Mouse (Mus musculus) G1E (cell line): ENCODE measurements around the gene Tmed4. TPM values are rescaled to one million over a fixed set of nuclear protein-coding genes. Genes with fewer than 3 reads are reported as not detected.

Experiments
- ATAC-seq: 2 replicates; pipeline ENCODE4 v1.8.0; 2016; ENCODE audit warnings: mild to moderate bottlenecking; ENCODE audit not compliant: insufficient number of reproducible peaks, poor library complexity, low FRiP score, severe bottlenecking; ENCODE audit errors: extremely low read depth
- DNase-seq: peaks from one replicate; pipeline ENCODE4 v3.0.0; 2012; ENCODE audit warnings: low spot score
- H3K27me3 ChIP-seq: 2 replicates; pipeline ENCODE4 v1.6.1; 2012; ENCODE audit warnings: mild to moderate bottlenecking, low read length, inconsistent platforms; ENCODE audit not compliant: insufficient read depth
- H3K36me3 ChIP-seq: replicated peaks from 2 replicates; pipeline ENCODE3; 2012; ENCODE audit warnings: mild to moderate bottlenecking, inconsistent platforms
- H3K4me1 ChIP-seq: 2 replicates; pipeline ENCODE4 v1.6.1; 2012; ENCODE audit warnings: low read depth, low read length, inconsistent platforms, mixed read lengths; ENCODE audit not compliant: insufficient read depth
- H3K4me3 ChIP-seq: 2 replicates; pipeline ENCODE4 v1.5.1; 2012; ENCODE audit warnings: low read depth, mild to moderate bottlenecking, inconsistent platforms, low read length, moderate library complexity, mixed read lengths
- H3K9me3 ChIP-seq: replicated peaks from 2 replicates; pipeline ENCODE4 v1.6.1; 2012; ENCODE audit warnings: inconsistent platforms
- CTCF ChIP-seq: IDR thresholded peaks from 2 replicates; pipeline ENCODE4 v1.5.1; 2012; ENCODE audit warnings: low read depth, low read length, inconsistent platforms, mixed read lengths
- GATA1 ChIP-seq: IDR thresholded peaks from 2 replicates; pipeline ENCODE4 v1.6.1; 2012; ENCODE audit warnings: borderline replicate concordance, low read length, inconsistent platforms, mixed read lengths
- GATA2 ChIP-seq: IDR thresholded peaks from 2 replicates; pipeline ENCODE4 v1.6.1; 2012; ENCODE audit warnings: low read depth, low read length, inconsistent platforms, borderline replicate concordance
- POLR2AphosphoS5 ChIP-seq: IDR thresholded peaks from 2 replicates; pipeline ENCODE4 v1.6.1; 2012; ENCODE audit warnings: low read depth, low read length, inconsistent platforms; ENCODE audit not compliant: insufficient replicate concordance
- TAL1 ChIP-seq: conservative IDR thresholded peaks from 2 replicates; pipeline ENCODE4 v1.6.1; 2012; ENCODE audit warnings: low read depth, low read length, inconsistent platforms, mixed read lengths
- polyA plus RNA-seq: library from polyadenylated mRNA; stranded (reverse); fragments of >175 nt; gene quantifications from 2 replicates; pipeline ENCODE4 v1.2.3, GENCODE M21; 2012
- total RNA-seq, 2 experiments: library from RNA; stranded (forward) in 1 of 2; stranded (reverse) in 1 of 2; fragments of 200-1000 nt in 1 of 2; fragments of >200 nt in 1 of 2; fragmentation: Nextera tagmentation in 1 of 2; gene quantifications; 2 replicates each; pipeline ENCODE4 v1.2.3; 2014 to 2017

Gene Tmed4
- total and polyA plus RNA-seq, 3 experiments = 36.1 to 45.1 (median 38.1) TPM

- ATAC-seq = no peak
- Histone ChIP-seq H3K4me1 (no peaks in the 10 kb centered on the region), H3K9me3 (no peaks in the 10 kb centered on the region), H3K27me3 (no peaks in the 10 kb centered on the region), H3K4me3 (no peak overlapping the region), H3K36me3 (peaks cover 90% of the 10 kb centered on the region)
- TF ChIP-seq CTCF = no peak
- TF ChIP-seq POLR2AphosphoS5 = no peak
- no peak for TF ChIP-seq GATA2
- TF ChIP-seq TAL1 = no peak
- no peak for TF ChIP-seq GATA1
- DNase-seq = no peak
Observed at GRCm38 (mm10) chr11:6313874-6314406, 39.3 kb upstream of the Tmed4 start.

- no peak for DNase-seq
- no peak for TF ChIP-seq CTCF
- TF ChIP-seq GATA2 = no peak
- TF ChIP-seq POLR2AphosphoS5 = no peak
- TF ChIP-seq TAL1 = no peak
- TF ChIP-seq GATA1 = no peak
- peaks cover 89% of the 10 kb centered on the region for H3K36me3 ChIP-seq
Observed at GRCm38 (mm10) chr11:6308181-6308580, 33.5 kb upstream of the Tmed4 start.

GRCm38 (mm10) chr11:6305943-6306430 is 31.3 kb upstream of the Tmed4 start:
- Histone ChIP-seq H3K9me3 (no peaks in the 10 kb centered on the region), H3K4me1 (no peaks in the 10 kb centered on the region; the same call in 1 of the 2 replicates), H3K27me3 (no peaks in the 10 kb centered on the region), H3K36me3 (peaks cover 91% of the 10 kb centered on the region), H3K4me3 (no peak overlapping the region)
- no peak for DNase-seq
- no peak for TF ChIP-seq CTCF
- no peak for ATAC-seq

More at GRCm38 (mm10) chr11:6308181-6308580, 33.5 kb upstream of the Tmed4 start:
- Histone ChIP-seq H3K4me3 (no peak overlapping the region), H3K27me3 (no peaks in the 10 kb centered on the region), H3K9me3 (no peaks in the 10 kb centered on the region), H3K4me1 (no peaks in the 10 kb centered on the region; the same call in 1 of the 2 replicates)
- ATAC-seq = no peak

DNA sequence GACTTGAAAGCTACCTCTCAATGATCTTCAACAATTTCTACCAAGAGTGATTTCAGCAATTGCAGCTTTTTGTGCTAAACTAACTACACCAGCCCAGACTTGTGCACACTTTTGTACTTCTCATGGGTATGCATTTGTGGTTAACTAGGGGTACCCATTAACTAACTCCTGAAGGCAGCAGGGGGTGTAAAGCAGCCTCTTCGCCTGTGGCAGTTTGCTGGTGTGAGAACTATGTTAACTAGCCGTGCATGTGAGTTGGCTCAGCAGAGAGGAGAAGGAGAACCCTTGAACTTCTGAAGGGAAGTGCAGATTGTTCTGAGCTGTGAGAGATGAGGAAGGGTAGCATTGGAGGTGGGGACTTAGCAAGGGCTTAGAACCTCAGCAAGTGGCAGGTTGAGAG is 28.1 kb upstream of the Tmed4 start:
- DNase-seq = no peak
- H3K9me3 ChIP-seq = no peaks in the 10 kb centered on the region
- peaks cover 94% of the 10 kb centered on the region for H3K36me3 ChIP-seq
- TF ChIP-seq POLR2AphosphoS5 (no peak), TAL1 (no peak)
- no peak overlapping the region for H3K4me3 ChIP-seq
- H3K27me3 ChIP-seq = no peaks in the 10 kb centered on the region
- peaks cover 3% of the 10 kb centered on the region; the same call in 1 of the 2 replicates for H3K4me1 ChIP-seq
- ATAC-seq = no peak

DNA sequence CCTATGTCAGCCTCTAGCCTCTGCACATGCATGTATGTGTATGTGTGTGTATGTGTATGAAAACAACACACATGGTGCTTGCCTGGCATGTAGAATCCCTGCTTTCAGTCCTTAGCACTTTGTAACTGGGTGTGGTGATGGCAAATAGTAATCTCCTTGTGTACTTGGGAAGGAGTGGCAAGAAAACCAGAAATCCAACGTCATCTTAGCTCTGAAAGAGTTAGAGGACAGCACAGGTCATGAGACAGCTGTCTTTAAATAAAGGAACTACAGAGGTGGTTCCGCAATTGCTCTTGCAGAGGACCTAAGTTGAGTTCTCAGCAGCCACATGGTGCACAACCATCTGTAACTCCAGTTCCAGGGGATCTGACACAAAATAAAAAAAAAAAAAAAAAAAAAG is 24.8 kb upstream of the Tmed4 start:
- H3K36me3 ChIP-seq = peaks cover 77% of the 10 kb centered on the region
- no peak for DNase-seq
- no peak for ATAC-seq

DNA sequence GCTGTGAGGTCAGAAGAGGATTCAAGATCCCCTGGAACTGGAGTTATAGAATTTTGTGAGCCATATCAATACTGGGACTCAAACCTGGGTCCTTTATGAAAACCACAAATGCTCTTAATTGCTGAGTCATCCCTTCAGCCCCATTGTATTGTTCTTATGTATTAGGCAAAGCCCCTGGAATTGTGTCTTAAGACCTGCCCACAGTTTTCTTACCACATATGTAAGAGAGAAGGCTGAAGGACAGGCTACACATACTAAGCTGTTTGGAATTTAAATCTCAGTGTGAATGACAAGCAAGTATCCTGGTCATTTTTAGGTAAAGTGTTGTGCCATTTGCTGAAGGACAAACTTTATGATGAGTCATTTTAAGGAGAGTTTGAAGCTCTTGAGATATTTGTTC is 21.4 kb upstream of the Tmed4 start:
- DNase-seq (no peak), ATAC-seq (no peak)
- peaks cover 41% of the 10 kb centered on the region for H3K4me1 ChIP-seq
- no peaks in the 10 kb centered on the region for H3K9me3 ChIP-seq
- H3K27me3 ChIP-seq = no peaks in the 10 kb centered on the region
- TF ChIP-seq POLR2AphosphoS5 = no peak
- H3K4me3 ChIP-seq = no peak overlapping the region
- peaks cover 52% of the 10 kb centered on the region for H3K36me3 ChIP-seq

More for the DNA sequence above, 24.8 kb upstream of the Tmed4 start:
- TF ChIP-seq TAL1 = no peak
- no peak for TF ChIP-seq GATA2
- no peak for TF ChIP-seq GATA1
- no peak for TF ChIP-seq POLR2AphosphoS5
- TF ChIP-seq CTCF = no peak
- no peaks in the 10 kb centered on the region for H3K9me3 ChIP-seq
- H3K27me3 ChIP-seq = no peaks in the 10 kb centered on the region
- H3K4me1 ChIP-seq = peaks cover 20% of the 10 kb centered on the region
- H3K4me3 ChIP-seq = no peak overlapping the region

GRCm38 (mm10) chr11:6294632-6295031 is 20.0 kb upstream of the Tmed4 start:
- DNase-seq = no peak
- ATAC-seq = no peak
- TF ChIP-seq GATA1 (no peak), POLR2AphosphoS5 (no peak), TAL1 (no peak), GATA2 (no peak), CTCF (no peak)
- Histone ChIP-seq H3K36me3 (peaks cover 38% of the 10 kb centered on the region), H3K9me3 (no peaks in the 10 kb centered on the region), H3K4me1 (peaks cover 47% of the 10 kb centered on the region), H3K4me3 (no peak overlapping the region), H3K27me3 (no peaks in the 10 kb centered on the region)
